Mouse (Mus musculus) ovary, postnatal 36 days (tissue): ENCODE measurements around the gene Isoc2a.
"Not testable (repeated sequence)": the region's sequence is repeated elsewhere in the genome, so short reads cannot be mapped to it uniquely, and the experiment has no call there.

Source experiments
- DNase-seq: peaks from one replicate; pipeline ENCODE4 v3.0.0; 2022; ENCODE audit warnings: low spot score, mixed read lengths

Isoc2a gene

GRCm38 (mm10) chr7:4876753-4877221, at the start of gene Isoc2a:
Gene Isoc2a, plus strand, starts transcription at chr7:4877153.
- peak; percentile 84 for DNase-seq

GRCm38 (mm10) chr7:4830476-4830875, 46.5 kb upstream of the Isoc2a start:
- no peak for DNase-seq

DNA sequence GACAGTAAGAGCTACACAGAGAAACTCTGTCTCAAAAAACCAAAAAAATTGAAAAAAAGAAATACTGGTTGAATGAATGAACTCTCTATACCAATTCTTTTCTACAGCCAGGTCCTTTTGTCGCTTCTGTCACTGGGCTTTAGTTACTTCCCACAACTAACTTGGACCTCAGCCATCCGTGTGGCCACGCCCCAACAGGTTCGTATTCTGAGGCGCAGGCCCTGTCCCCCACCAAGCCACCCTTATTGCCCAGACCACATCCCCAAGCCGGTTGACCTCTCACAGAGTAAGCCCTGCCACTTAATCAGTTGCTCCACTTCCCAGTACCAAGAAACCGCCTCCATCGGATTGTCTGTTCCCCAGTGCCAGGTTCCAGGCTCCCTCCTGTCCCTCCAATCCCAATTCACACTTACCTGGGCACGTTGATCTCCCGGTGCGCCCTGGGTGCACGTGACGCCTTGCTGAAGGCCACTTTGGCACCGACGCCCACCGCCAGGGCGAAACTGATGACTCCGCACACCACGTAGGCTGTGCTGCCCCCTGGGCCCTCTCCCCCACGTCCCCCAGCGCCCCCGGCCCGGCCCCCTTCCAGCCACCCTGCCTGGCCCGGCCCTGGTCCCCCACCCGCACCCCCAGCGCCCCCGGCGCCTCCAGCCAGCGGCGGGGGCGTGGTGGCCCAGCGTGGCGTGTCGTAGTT, 41.2 kb upstream of the Isoc2a start:
- DNase-seq, result no peak

- peak; percentile 68 for DNase-seq
Observed at GRCm38 (mm10) chr7:4836351-4836792, 40.6 kb upstream of the Isoc2a start.

GRCm38 (mm10) chr7:4837639-4838038, 39.3 kb upstream of the Isoc2a start:
- no peak for DNase-seq

GRCm38 (mm10) chr7:4842077-4842476, 34.9 kb upstream of the Isoc2a start:
- no peak for DNase-seq

DNA sequence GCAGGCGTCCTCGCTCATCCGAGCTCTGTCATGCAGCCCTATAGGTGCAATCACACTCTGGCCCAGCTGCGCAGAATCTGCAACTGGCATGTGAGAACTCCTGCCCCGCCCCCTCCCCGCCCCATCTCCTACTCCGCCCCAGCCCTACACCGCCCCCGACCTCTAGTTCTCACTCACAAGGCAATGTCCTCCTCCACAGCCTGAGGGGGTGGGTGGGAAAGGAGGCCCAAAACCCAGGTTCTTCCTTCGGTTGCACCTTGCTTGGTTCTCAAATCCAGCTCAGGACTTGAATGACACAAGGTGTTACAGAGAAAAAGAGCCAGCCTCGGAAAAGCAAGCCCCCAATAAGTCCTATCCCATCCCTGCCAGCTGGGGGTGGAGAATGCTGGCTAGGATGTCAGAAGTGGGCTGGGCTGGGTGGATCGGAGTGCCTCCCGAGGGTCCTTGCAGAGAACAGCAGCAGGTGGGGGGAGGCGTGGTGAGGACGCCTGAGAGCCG, 34.3 kb upstream of the Isoc2a start:
- DNase-seq, result no peak

DNA sequence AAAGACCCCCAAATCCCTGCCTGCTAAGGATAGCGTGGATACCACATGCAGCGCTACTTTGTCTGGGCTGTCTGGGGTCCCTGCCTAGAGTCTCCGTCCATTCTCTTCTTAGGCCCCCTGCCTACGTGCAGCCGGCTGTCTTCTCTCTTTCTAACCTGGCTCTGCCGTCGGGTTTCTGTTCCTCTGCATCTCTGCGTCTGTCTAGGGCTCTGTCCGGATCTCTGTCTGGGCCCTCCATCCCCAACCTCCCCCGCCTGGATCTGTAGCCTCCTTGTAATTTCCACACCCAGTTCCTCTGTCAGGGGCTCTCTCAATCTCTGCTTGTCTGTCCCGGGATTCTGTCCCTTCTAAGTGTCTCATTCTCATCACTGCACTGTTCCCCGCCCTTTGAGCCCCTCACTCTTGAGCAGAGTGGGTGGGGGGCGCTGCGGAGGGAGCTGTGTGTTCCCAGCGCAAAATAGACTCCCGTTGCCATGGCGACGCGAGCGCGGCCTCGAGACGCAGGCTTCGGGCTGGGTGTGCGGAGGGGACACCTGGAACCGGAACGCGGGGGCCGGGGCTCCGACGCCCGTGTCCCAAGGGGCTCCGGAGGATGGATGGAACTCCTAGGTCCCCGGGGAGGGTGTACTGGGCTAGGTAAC, 33.2 kb upstream of the Isoc2a start:
- peak; percentile 43 for DNase-seq

GRCm38 (mm10) chr7:4844245-4844916, 32.6 kb upstream of the Isoc2a start, which contains the start of gene Shisa7:
Gene Shisa7, minus strand, starts transcription at chr7:4844696.
- DNase-seq, result no peak

GRCm38 (mm10) chr7:4844917-4845309, 32.0 kb upstream of the Isoc2a start:
- peak; percentile 52 for DNase-seq

- no peak for DNase-seq
Observed at GRCm38 (mm10) chr7:4849372-4849771, 27.6 kb upstream of the Isoc2a start.

- DNase-seq, result peak; percentile 37
Observed at GRCm38 (mm10) chr7:4850621-4851314, 26.2 kb upstream of the Isoc2a start.

DNA sequence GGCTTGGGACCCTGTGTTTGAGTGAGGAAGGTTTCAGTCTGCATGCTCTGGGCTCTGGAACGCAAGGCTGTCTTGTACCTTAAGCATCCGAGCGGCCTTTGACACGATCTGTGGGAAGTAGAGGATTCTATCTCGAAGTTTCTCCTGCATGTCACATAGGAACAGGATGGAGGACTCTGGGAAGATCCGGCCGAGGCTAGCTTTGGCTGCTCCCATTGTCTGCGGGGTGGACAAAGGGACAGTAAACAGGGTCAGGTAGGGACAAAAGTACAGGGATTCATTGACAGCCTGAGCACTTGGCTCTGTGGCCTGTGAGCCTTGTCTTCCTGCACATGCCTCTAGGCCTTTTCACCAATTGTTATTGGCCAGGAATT, 25.7 kb upstream of the Isoc2a start:
- no peak for DNase-seq

DNA sequence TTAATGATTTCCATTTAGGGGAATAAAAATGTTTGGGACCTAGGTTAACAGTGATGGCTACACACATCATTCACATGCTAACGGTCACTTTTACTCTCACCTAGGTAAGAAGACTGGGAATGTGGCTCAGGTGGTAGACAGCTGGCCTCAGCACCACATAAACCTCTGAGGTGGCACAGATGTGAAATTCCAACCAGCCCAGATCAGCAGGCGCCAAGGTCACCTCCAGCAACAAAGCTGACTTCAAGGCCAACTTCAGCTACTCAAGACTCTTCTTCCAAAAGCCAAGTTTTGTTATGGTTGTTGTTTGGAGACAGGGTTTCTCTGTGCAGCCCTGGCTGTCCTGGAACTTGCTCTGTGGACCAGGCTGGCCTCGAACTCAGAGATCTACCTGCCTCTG, 23.3 kb upstream of the Isoc2a start:
- no peak for DNase-seq

DNA sequence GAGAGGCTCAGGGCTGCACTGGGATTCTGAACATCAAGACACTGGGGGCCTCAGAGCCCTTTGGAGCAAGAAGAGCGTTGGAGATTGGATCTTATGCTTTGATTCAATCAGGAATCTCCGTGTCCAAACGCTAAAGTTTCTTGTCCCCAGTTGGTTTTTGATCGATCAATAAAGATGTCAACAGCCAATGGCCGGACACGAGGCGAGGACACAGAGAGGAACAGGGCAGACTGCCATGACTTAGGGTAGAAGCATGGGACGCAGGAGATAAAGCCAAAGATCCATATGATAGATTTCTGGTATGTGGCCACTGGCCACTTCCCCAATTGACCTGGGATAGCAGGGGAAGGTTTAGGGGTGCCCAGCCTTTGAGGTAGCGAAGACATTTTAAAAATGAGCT, 20.4 kb upstream of the Isoc2a start:
- DNase-seq, result no peak

DNA sequence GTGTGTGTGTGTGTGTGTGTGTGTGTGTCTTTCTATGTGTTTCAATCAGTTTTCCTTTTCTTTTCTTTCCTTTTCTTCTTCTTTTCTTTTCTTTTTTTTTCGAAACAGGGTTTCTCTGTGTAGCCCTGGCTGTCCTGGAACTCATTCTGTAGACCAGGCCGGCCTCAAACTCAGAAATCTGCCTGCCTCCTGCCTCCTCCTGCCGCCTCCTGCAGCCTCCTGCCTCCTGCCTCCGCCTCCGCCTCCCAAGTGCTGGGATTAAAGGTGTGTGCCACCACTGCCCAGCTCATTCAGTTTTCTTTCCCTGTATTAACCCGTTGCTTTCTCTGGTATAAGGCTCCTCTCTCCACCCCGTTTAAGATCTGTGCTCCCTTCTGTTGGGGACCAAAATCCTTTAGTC, 19.6 kb upstream of the Isoc2a start:
- DNase-seq, result no peak

DNA sequence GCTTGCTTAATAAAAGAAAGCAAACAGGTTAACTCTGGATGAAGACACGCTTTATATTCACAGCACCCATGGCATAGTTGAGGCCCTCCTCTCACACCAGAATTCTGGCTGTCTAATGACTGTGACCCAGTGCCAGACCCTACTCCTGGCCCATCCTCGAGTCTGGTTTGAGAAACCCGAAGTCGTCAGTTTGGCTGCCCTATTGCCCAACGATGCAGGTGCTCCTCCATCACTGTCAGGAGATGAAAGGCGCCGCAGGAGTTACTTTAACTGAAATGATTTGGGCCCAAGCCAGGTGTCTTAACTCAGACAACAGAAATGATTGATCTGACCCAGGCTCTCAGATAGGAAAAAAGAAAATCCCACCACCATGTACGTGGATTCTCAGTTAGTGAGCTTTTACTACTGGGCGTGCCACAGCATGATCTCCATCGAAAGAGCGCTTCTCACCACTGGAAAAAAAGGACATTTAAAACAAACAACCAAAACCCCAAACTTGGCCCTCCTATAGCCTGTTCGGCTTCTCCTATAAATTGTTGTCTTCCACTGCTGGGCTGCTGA, 17.5 kb upstream of the Isoc2a start:
- DNase-seq, result no peak

- not testable (repeated sequence) for DNase-seq
Observed at GRCm38 (mm10) chr7:4860926-4861325, 16.0 kb upstream of the Isoc2a start.

DNA sequence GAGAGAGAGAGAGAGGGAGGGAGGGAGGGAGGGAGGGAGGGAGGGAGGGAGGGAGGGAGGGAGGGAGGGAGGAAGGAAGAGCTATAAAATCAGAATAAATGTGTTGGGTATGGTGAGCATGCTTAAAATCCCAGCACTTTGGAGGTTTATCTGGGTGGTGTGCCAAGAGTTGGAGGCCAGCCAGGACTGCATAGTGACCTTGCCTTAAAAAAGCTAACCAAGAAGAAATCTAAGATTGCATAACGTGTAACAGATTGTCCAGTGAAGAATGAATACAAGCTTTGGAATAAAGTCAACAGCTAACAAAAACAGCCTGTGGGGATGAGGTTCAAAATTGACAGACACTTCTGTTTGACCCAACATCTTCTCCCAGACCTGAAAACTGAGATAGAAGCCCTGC, 13.9 kb upstream of the Isoc2a start:
- DNase-seq, result peak; percentile 84

DNA sequence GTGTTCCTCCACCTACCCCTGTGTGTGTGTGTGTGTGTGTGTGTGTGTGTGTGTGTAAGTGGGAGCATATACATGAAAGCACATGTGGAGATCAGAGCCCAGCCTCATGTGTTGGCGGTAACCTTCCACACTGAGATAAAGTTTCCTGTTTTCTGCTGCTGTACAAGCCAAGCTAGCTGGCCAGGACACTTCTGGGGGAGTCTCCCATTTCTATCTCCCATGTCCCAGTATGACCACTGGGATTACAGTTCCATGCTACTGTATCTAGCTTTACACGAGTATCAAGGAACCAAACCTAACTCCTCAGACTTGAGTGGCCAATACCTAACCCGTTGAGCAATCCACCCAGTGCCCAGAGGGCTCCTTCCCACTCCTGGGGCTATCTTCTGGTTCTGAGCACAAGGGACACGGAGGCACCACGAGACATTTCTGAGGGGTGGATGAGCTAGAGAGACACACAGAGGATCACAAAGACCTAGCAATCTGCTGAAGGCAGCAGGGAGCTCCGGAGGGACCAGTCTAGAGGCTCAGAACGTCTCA, 13.3 kb upstream of the Isoc2a start:
- no peak for DNase-seq

DNA sequence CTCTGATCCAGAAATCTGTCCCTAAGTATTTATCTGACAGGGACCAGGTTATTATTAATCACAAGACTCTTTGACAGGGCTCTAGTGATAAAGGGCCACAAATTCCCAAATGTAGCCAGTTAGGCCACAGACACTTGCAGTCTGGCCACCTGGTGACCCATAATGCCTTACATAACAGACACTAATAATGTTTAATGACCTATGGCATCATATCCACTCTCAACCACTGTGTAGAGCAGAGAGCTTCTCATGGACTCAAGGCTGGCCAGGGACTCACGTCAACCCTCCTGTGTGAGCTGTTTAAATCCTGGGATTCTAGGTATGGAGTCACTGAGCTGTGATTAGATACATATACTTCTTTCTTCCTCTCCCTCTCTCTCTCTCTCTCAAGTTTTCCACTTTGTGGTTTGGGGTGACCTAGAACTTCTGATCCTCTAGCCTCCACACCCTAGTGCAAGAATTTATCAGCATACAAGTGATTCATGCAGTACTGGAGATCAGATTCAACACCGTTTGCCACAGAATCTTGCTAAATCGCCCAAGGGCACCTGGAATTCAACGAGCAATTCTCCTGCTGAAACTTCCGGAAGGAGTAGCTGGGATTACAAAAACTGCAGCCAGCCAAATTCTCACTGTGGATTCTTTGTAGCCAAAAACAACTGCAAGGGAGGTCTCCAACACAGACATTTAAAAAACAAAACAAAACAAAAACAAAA, 12.7 kb upstream of the Isoc2a start:
- DNase-seq, result no peak
